Mouse (Mus musculus): ENCODE measurements at regions not wholly inside any gene's neighbourhood (a gene's known extent, or its start where the extent isn't known, plus 50 kb on each side); places are given as distances from the start of the nearest gene placed in this dataset.

GRCm38 (mm10) chr14:33813274-33813673 is 110.1 kb upstream of the Gdf10 start:
- TF ChIP-seq POLR2A (IDR thresholded peaks at IDR 0.05; ENCODE audit: low read depth, low read length) (no peak), CTCF (conservative IDR thresholded peaks at IDR 0.05; ENCODE audit: insufficient read depth, insufficient read length, low read depth, low read length) (no peak)

Measured in kidney, adult 2 months (tissue).